Mouse (Mus musculus): ENCODE data around the gene Zfp871. TPM values are rescaled to one million over a fixed set of nuclear protein-coding genes. Genes with fewer than 3 reads are reported as not detected.

The Zfp871 gene
- 114 TPM for polyA plus RNA-seq (2014; fragmentation: Illumina TruSeq; extraction: RNeasy Lipid Tissue Mini Kit (QIAGEN cat#74804))

GRCm38 (mm10) chr17:32788094-32788559, at the start of gene Zfp871:
TSS of gene Zfp871 (minus strand) at chr17:32788287.

GRCm38 (mm10) chr17:32829540-32830417, 41.7 kb upstream of the Zfp871 start, which contains the start of gene Zfp799:
TSS of gene Zfp799 (minus strand) at chr17:32830261.

DNA sequence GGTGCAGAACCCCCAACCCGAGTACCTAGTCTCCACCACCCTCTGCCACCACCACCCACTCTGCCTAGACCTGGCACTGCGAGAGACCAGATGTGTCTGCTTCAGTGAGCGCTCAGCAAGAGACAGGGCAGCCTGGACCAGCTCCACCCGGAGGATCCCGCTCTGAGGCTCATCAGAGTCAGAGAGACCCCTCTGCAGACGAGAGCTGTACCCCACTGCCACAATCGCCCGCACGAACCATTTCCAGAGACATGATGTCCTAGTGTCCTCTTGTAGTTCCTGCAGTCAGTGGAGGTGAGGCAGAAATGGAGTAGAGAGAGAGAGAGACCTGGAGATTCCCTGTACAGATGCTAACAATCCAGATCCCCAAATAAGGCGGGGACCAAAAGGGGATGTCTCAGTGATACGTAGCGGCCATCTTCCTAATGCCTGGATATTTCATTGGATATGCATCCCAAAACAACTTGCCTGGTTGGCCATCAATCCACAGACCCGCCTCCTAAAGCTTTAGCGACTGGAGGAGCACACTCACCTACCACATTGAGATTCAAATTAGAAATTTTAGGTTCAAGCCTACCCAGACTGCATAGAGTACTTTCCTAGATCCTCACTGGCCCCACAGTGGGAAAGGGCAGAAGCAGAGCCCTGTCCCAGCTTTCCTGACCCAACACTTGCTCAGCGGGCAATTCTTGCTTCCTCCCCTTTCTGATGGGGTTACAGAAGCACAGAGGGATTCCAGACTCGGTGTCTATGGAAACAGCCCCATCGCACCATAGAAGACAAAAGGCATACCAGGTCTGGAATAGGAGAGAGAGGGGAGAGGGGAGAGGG, 21.7 kb upstream of the Zfp871 start, which contains the start of gene Zfp811:
Gene Zfp811 (minus strand): TSS at position 388 of the 831 bp plus-strand sequence.

Other genes starting within 250 kb of the Zfp871 start
- gene Cyp4f37, start 167.0 kb downstream of the Zfp871 start, polyA plus RNA-seq (2014; fragmentation: Illumina TruSeq; extraction: RNeasy Lipid Tissue Mini Kit (QIAGEN cat#74804)), result not detected
- gene Cyp4f40, start 129.4 kb downstream of the Zfp871 start, polyA plus RNA-seq (2014; fragmentation: Illumina TruSeq; extraction: RNeasy Lipid Tissue Mini Kit (QIAGEN cat#74804)), result not detected
- gene Cyp4f15, start 102.7 kb downstream of the Zfp871 start, polyA plus RNA-seq (2014; fragmentation: Illumina TruSeq; extraction: RNeasy Lipid Tissue Mini Kit (QIAGEN cat#74804)), result 0.29 TPM
- gene Zfp811, start 21.6 kb upstream of the Zfp871 start, polyA plus RNA-seq (2014; fragmentation: Illumina TruSeq; extraction: RNeasy Lipid Tissue Mini Kit (QIAGEN cat#74804)), result 3.5 TPM
- gene Zfp799, start 42.0 kb upstream of the Zfp871 start, polyA plus RNA-seq (2014; fragmentation: Illumina TruSeq; extraction: RNeasy Lipid Tissue Mini Kit (QIAGEN cat#74804)), result 31.1 TPM
- gene Zfp870, start 103.4 kb upstream of the Zfp871 start, polyA plus RNA-seq (2014; fragmentation: Illumina TruSeq; extraction: RNeasy Lipid Tissue Mini Kit (QIAGEN cat#74804)), result 18.5 TPM
- 1.5 TPM for gene Cyp4f14, start 129.1 kb upstream of the Zfp871 start, polyA plus RNA-seq (2014; fragmentation: Illumina TruSeq; extraction: RNeasy Lipid Tissue Mini Kit (QIAGEN cat#74804))
- gene Cyp4f13, start 159.1 kb upstream of the Zfp871 start, polyA plus RNA-seq (2014; fragmentation: Illumina TruSeq; extraction: RNeasy Lipid Tissue Mini Kit (QIAGEN cat#74804)), result 3.3 TPM
- gene Zfp472, start 177.5 kb upstream of the Zfp871 start, polyA plus RNA-seq (2014; fragmentation: Illumina TruSeq; extraction: RNeasy Lipid Tissue Mini Kit (QIAGEN cat#74804)), result 23.6 TPM
- gene Zfp952, start 204.8 kb upstream of the Zfp871 start, polyA plus RNA-seq (2014; fragmentation: Illumina TruSeq; extraction: RNeasy Lipid Tissue Mini Kit (QIAGEN cat#74804)), result 28.4 TPM
- gene Zfp763, start 245.1 kb upstream of the Zfp871 start, polyA plus RNA-seq (2014; fragmentation: Illumina TruSeq; extraction: RNeasy Lipid Tissue Mini Kit (QIAGEN cat#74804)), result 42.5 TPM